Mouse (Mus musculus) embryonic facial prominence, embryonic 10.5 days (tissue): Measurements from ENCODE around the gene Sbk3. TPM values are rescaled to one million over a fixed set of nuclear protein-coding genes. Genes with fewer than 3 reads are reported as not detected.
"Not testable (repeated sequence)": the region's sequence is repeated elsewhere in the genome, so short reads cannot be mapped to it uniquely, and the experiment has no call there.

Experiments used
- DNase-seq: peaks from one replicate; pipeline ENCODE4 v3.0.0-alpha.2; 2017; ENCODE audit warnings: low spot score
- H3K27ac ChIP-seq: fragments of 300-500 bp; sonication (generic); replicated peaks from 2 replicates; pipeline ENCODE4 v1.5.1; 2016; ENCODE audit warnings: mild to moderate bottlenecking
- H3K27me3 ChIP-seq: fragments of 300-500 bp; sonication (generic); replicated peaks from 2 replicates; pipeline ENCODE4 v1.6.1; 2016; ENCODE audit warnings: low read depth, mild to moderate bottlenecking; ENCODE audit not compliant: poor library complexity, severe bottlenecking
- H3K36me3 ChIP-seq: fragments of 300-500 bp; sonication (generic); replicated peaks from 2 replicates; pipeline ENCODE4 v1.6.1; 2016; ENCODE audit warnings: mild to moderate bottlenecking, moderate library complexity
- H3K4me1 ChIP-seq: fragments of 300-500 bp; sonication (generic); 2 replicates; pipeline ENCODE4 v1.6.1; 2016
- H3K4me3 ChIP-seq: fragments of 300-500 bp; sonication (generic); 2 replicates; pipeline ENCODE4 v1.5.1; 2016; ENCODE audit warnings: mild to moderate bottlenecking, moderate library complexity
- H3K9me3 ChIP-seq: fragments of 300-500 bp; sonication (generic); 2 replicates; pipeline ENCODE4 v1.6.1; 2016; ENCODE audit warnings: mild to moderate bottlenecking
- WGBS: fragments of 180-500 bp; shearing (Covaris S2); methylation state at CpG from one replicate; pipeline ENCODE4 v1.1.7; 2016; 5-methylcytosine and 5-hydroxymethylcytosine counted together
- polyA plus RNA-seq: library from polyadenylated mRNA; unstranded; fragments of >200 nt; fragmentation: Nextera tagmentation; extraction: Ambion mirVana; gene quantifications from 2 replicates; pipeline ENCODE4 v1.2.1, GENCODE M21; 2016

Gene Sbk3
- 0.05 TPM in 1 of 2 replicates, not detected in the other for polyA plus RNA-seq

DNA sequence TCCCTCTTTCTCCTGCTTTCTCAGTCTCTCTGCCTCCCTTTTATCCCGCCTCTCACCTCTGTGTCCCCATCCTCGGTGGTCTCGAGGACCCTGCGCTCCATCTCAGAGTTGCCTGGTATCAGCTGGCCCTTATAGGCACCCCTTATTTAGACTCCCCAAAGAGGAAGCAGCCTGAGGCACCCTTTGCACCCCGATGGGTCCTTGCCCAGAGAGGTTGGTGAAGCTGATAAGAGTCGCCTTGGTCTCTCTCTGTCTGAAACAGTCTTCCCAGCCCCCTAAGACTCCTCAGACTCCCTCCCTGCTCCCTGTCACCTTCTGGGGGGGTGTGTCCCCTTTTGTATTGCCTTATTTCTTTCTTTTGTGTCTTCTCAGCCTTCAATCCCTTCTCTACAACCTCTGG lies at the start of gene Sbk3:
Sbk3 (minus strand) TSS at position 101 of the 400 bp plus-strand sequence.
- H3K27ac ChIP-seq: no peak within 1 kb of the TSS; the same call in 1 of the 2 replicates
- 42% methylated on average over 6 of the region's 6 CpGs for WGBS
- H3K9me3 ChIP-seq: no peaks in the 10 kb centered on the region
- H3K27me3 ChIP-seq: no peaks in the 10 kb centered on the region
- H3K36me3 ChIP-seq: no peaks in the 10 kb centered on the region
- H3K4me3 ChIP-seq: no peak within 1 kb of the TSS
- H3K4me1 ChIP-seq: 0 out of 2 replicates have a peak, but pooled peaks cover 3% of the 10 kb centered on the region
- DNase-seq: no peak

DNA sequence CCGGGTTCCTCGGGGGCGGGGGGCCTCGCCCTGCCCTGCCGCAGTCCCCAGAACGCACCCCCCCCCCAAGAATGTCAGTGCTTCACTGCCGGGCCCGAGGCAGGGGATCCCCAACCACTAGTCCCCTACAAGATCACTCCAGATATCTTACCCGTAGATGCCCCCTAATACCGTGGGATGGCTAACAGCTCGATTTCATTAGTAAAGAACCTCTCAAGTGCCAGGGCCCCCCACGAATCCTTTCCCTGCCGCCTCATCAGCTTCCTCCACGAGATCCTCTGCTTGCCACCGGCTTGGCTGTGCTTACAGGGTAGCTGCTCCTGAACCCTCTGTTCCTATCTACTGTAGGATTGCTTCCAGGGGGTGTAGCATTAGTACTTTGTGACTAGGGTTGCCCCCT lies 49.7 kb upstream of the Sbk3 start:
- H3K27ac ChIP-seq: peak overlapping the region; percentile 98
- peaks cover 27% of the 10 kb centered on the region for H3K4me1 ChIP-seq
- no peaks in the 10 kb centered on the region for H3K27me3 ChIP-seq
- H3K4me3 ChIP-seq: peak overlapping the region; percentile 93
- DNase-seq: no peak
- peaks cover 57% of the 10 kb centered on the region for H3K36me3 ChIP-seq
- 0% methylated on average over 15 of the region's 15 CpGs for WGBS
- H3K9me3 ChIP-seq: peaks cover 8% of the 10 kb centered on the region; the same call in 1 of the 2 replicates

DNA sequence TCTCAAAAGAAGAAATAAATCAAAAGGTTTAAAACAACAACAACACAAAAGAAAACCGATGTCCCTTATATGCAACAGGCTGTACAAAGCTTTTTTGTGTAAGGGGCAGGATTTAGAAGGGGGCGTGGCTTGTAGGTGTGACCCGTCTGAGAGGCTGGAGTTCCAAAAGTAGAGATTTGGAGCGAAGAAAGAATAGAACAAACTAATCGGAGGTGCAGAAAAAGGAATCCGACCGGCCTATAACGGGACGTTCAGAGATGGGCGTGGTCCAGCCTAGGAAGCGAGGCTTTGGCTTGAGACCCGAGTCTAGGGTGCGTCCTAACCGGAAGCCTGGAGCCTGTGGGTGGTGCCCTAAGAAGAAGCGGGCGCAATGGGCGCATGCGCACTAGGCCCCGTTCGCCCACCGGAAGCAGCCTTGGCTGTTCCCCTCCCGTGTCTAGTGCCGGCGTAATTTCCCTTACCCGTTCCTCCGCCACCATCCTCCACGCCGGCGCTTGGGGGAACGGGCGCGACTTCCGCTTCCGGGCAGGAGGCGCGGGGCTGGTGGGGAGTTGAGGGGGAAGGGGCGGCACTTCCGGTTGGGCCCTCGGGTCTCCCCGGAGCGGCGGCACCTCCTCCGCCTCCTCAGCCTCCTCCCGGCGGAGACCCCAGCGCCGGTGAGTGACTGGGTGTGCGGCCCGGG lies 49.2 kb upstream of the Sbk3 start, which contains the start of the genes Zfp865 and Ccdc106:
Zfp865 (plus strand) TSS at position 377 of the 682 bp plus-strand sequence.
Ccdc106 (plus strand) TSS at position 554 of the 682 bp plus-strand sequence.
- WGBS: under 1% methylated on average over 49 of the region's 49 CpGs
- no peaks in the 10 kb centered on the region for H3K27me3 ChIP-seq
- DNase-seq: peak; percentile 100
- H3K36me3 ChIP-seq: peaks cover 52% of the 10 kb centered on the region
- H3K4me1 ChIP-seq: peaks cover 27% of the 10 kb centered on the region
- peaks cover 8% of the 10 kb centered on the region; the same call in 1 of the 2 replicates for H3K9me3 ChIP-seq
- H3K4me3 ChIP-seq: peak within 1 kb of the TSS; percentile 93
- H3K27ac ChIP-seq: peak within 1 kb of the TSS; percentile 98

DNA sequence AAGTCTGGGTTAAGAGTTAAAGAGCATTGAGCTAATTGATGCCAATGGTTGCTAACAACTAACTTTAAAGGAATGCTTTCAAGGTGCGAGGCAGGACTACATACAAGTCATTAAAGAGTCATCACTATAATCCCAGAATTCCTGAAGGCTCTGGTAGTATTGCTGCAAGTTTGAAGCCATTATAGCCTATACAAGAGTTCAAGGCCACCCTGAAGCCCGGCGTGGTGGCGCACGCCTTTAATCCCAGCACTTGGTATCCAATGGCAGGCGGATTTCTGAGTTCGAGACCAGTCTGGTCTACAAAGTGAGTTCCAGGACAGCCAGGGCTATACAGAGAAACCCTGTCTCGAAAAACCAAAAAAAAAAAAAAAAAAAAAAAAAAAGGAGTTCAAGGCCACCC lies 48.6 kb upstream of the Sbk3 start:
- H3K36me3 ChIP-seq: peaks cover 46% of the 10 kb centered on the region
- 29% methylated on average over 8 of the region's 8 CpGs for WGBS

DNA sequence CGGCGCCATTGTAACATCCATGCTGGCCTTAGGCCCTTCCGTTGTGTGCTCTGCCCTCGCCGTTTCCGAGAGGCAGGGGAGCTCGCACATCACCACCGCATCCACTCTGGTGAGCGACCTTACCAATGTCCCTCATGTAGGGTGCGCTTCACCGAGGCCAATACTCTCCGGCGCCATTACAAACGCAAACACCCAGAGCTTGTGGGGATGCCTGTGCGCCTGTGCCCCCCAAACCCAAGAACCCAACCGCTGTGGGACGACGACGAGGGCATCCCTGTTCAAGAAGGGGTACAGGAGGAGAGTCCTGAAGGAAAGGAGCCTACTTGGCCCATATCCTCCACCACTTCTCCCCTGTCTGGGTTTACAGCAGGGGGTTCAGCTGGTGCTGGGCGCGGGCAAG lies 47.0 kb upstream of the Sbk3 start:
- Histone ChIP-seq H3K9me3 (peaks cover 7% of the 10 kb centered on the region; the same call in 1 of the 2 replicates), H3K4me1 (peaks cover 33% of the 10 kb centered on the region), H3K36me3 (peaks cover 32% of the 10 kb centered on the region), H3K27ac (no peak overlapping the region), H3K27me3 (no peaks in the 10 kb centered on the region), H3K4me3 (no peak overlapping the region; the same call in 1 of the 2 replicates)
- no peak for DNase-seq
- WGBS: 95% methylated on average over 21 of the region's 21 CpGs

More for the DNA sequence above, 48.6 kb upstream of the Sbk3 start:
- Histone ChIP-seq H3K4me3 (peak overlapping the region; percentile 93), H3K27ac (peak overlapping the region; percentile 98), H3K4me1 (peaks cover 27% of the 10 kb centered on the region)
- DNase-seq, H3K27me3 ChIP-seq, H3K9me3 ChIP-seq: not testable (repeated sequence)

DNA sequence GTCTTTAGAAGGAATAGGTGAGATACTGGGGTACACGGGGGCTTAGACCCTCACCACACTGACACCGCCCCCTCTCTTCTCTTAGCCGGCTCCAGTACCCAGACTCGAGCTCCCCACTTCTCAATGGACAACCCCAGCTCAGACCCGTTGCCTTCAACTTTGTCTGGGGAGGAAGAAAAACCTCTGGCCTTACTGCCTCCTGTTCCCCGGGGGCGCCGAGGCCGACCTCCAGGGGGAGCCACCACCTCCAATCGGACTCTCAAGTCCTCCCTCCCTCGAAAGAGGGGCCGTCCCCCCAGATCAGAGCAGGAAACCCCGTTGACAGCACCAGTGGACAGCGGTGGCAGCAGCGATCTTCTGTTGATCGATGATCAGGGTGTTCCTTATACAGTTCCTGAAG lies 46.4 kb upstream of the Sbk3 start:
- Histone ChIP-seq H3K4me3 (no peak overlapping the region), H3K27me3 (no peaks in the 10 kb centered on the region), H3K4me1 (peaks cover 32% of the 10 kb centered on the region), H3K9me3 (peaks cover 7% of the 10 kb centered on the region; the same call in 1 of the 2 replicates), H3K36me3 (peaks cover 32% of the 10 kb centered on the region), H3K27ac (no peak overlapping the region)
- 92% methylated on average over 16 of the region's 16 CpGs for WGBS
- no peak for DNase-seq

DNA sequence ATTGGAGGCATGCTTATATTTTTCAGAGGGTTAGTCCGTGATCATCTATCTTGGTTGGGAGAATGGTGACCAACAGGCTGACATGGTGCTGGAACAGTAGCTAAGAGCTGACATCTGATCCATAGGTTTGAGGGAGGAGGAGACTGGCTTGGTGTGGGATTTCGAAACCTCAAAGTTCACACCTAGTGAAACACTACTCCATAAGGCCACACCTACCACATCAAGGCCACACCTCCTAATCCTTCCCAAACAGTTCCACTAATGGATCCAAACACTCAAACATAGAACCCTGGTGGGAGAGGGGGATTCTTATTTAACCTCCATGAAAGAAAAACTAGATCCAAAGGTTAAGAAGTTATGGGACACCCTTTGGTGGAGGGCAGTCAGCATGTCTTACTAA lies 46.0 kb upstream of the Sbk3 start:
- 96% methylated on average over 2 of the region's 2 CpGs for WGBS
- Histone ChIP-seq H3K27ac (no peak overlapping the region), H3K27me3 (no peaks in the 10 kb centered on the region), H3K36me3 (peaks cover 32% of the 10 kb centered on the region), H3K9me3 (peaks cover 7% of the 10 kb centered on the region; the same call in 1 of the 2 replicates), H3K4me3 (no peak overlapping the region), H3K4me1 (peaks cover 28% of the 10 kb centered on the region)
- no peak for DNase-seq

DNA sequence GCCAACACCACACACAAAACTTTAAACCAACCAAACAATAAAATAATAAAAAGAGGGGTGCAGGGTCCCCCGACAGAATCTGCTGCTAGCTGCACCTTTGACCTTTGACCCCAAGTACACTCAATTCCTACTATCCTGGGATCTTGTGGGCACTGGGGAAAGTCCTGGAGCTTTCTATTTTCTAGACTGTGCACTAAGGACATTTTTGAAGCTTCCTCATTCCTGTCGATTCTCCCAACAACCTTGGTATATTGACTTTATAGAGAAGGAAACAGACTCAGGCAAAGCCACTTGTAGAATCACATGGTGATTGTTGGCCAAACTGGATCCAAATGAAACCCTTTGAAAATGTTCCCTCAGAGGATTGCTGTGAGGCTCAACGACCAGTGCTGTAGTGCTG lies 45.1 kb upstream of the Sbk3 start:
- peak overlapping the region; percentile 76 for H3K4me3 ChIP-seq
- peaks cover 19% of the 10 kb centered on the region for H3K4me1 ChIP-seq
- no peak for DNase-seq
- H3K27ac ChIP-seq: peak overlapping the region; percentile 98
- 67% methylated on average over 3 of the region's 3 CpGs for WGBS
- H3K36me3 ChIP-seq: peaks cover 36% of the 10 kb centered on the region
- peaks cover 7% of the 10 kb centered on the region; the same call in 1 of the 2 replicates for H3K9me3 ChIP-seq
- H3K27me3 ChIP-seq: no peaks in the 10 kb centered on the region

DNA sequence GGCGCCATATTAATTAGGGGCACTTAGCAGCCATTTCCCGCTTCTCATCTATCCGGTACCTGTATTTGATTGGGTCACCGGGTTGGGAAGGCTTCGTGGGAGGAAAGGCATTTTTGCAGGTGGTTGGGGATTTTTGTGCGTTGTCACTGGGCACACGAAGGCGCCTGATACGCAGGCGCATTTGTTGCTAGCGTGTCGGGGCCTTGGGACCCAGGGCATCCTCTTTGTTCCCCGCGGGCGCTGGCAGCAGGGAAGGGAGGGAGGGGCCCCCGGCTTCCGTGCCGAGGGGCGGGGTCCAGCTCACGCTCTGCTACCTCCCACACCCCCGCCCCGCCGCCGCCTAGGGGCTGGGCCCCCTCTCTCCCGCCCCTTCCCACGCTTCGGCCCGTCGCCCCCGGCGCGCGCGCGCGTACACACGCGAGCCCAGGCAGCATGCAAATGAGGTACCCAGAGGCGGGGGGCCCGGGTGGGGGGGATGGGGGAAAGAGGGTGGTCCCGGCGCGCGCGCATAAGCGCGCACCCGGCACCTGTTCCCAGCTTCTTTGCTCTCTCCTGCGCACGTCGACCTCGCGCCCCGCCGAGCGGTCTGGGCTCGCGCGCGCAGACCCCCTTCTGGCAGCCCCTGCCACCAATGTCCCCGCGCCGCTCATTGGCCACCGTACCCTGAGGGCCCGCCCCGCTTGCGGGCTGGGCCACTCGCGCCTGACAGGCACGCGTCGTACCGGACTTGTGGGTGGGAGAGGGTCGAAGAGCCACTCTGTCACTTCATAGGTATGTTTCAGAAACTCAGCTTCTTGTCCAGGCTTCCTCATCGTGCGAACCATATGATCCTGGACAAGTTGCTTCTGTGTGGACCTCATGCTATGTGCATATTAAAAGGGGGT lies 44.4 kb upstream of the Sbk3 start, which contains the start of gene Gm44973:
Gm44973 (plus strand) TSS at position 379 of the 884 bp plus-strand sequence.
- Histone ChIP-seq H3K4me1 (peaks cover 16% of the 10 kb centered on the region), H3K36me3 (peaks cover 43% of the 10 kb centered on the region)
- under 1% methylated on average over 76 of the region's 76 CpGs for WGBS

DNA sequence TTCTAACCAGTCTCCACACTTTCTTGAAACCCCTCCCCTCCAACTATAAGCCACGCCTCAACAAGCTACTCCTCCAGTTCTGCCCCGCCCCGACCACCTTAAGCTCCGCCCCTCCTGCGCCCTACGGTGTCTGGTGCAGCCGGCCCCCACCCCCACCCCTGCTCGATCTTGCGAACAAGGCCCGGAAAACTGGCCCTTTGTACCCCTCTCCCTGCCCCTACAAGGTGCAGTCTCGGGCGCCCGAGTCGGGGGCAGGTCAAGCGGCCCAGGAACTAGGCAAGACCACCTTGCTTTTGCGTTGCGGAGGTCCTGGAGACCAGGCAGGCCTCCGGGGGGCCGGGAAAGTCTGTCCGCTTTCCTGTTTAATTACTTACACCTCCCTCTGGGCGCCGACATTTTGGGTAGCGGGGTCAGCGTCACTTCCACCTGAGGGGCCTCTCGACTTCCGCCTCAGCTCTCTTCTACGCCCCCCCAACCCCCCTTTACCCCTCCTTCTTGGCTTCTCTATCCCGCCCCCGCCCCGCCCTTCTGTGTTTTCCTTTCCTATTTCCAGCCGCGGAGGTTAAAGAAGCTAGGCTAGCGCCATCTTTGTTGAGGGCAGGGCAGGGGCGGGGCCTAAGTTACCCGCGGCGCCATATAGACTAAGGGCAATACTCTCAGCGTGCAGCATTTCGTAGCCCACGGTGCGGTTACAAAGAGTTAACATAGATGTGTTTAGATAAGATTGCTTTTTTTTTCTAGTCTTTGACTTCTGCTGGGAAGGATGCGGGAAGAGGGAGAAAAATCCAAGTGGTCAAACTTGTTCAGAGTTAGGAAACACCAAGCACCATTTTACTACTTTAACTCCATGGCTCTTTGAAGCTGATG lies 43.5 kb upstream of the Sbk3 start, which contains the start of the genes Zfp524 and Fiz1:
Zfp524 (plus strand) TSS at position 165 of the 867 bp plus-strand sequence.
Fiz1 (minus strand) TSS at position 447 of the 867 bp plus-strand sequence.
- no peaks in the 10 kb centered on the region for H3K27me3 ChIP-seq
- peaks cover 7% of the 10 kb centered on the region; the same call in 1 of the 2 replicates for H3K9me3 ChIP-seq
- peak within 1 kb of the TSS; percentile 98 for H3K27ac ChIP-seq
- under 1% methylated on average over 42 of the region's 42 CpGs for WGBS
- peak; percentile 98 for DNase-seq
- peaks cover 15% of the 10 kb centered on the region for H3K4me1 ChIP-seq
- H3K36me3 ChIP-seq: peaks cover 52% of the 10 kb centered on the region
- peak within 1 kb of the TSS; percentile 76 for H3K4me3 ChIP-seq

More for the DNA sequence above, 44.4 kb upstream of the Sbk3 start, which contains the start of gene Gm44973:
- H3K27me3 ChIP-seq: no peaks in the 10 kb centered on the region
- H3K4me3 ChIP-seq: peak within 1 kb of the TSS; percentile 76
- peaks cover 7% of the 10 kb centered on the region; the same call in 1 of the 2 replicates for H3K9me3 ChIP-seq
- DNase-seq: peak; percentile 99
- peak within 1 kb of the TSS; percentile 98 for H3K27ac ChIP-seq
